Mouse (Mus musculus): ENCODE measurements around the gene Hnrnpr. TPM values are rescaled to one million over a fixed set of nuclear protein-coding genes. Genes with fewer than 3 reads are reported as not detected.

Hnrnpr gene
- polyA plus RNA-seq, 1 experiment from 2014 or later: 182 TPM

GRCm38 (mm10) chr4:136284891-136285290 lies 25.9 kb upstream of the Hnrnpr start:
- Histone ChIP-seq H3K27me3 (replicated peaks) (peaks cover 12% of the 10 kb centered on the region), H3K9me3 (replicated peaks) (no peaks in the 10 kb centered on the region), H3K9ac (replicated peaks) (peak overlapping the region; percentile 56), H3K4me3 (replicated peaks) (peak overlapping the region; percentile 78), H3K4me1 (peaks cover 45% of the 10 kb centered on the region), H3K4me2 (peak overlapping the region; percentile 94), H3K27ac (replicated peaks) (peak overlapping the region; percentile 89), H3K36me3 (peaks cover 26% of the 10 kb centered on the region)
- WGBS: 20% methylated on average over 6 of the region's 6 CpGs
- ATAC-seq (ENCODE audit: low FRiP score): no peak

GRCm38 (mm10) chr4:136285348-136285810 lies 25.4 kb upstream of the Hnrnpr start:
- Histone ChIP-seq H3K4me3 (replicated peaks) (peak overlapping the region; percentile 78), H3K4me1 (peaks cover 50% of the 10 kb centered on the region), H3K4me2 (peak overlapping the region; percentile 94), H3K27me3 (replicated peaks) (peaks cover 12% of the 10 kb centered on the region), H3K9me3 (replicated peaks) (no peaks in the 10 kb centered on the region), H3K27ac (replicated peaks) (peak overlapping the region; percentile 89), H3K36me3 (peaks cover 31% of the 10 kb centered on the region), H3K9ac (replicated peaks) (peak overlapping the region; percentile 56)
- 0% methylated on average over 25 of the region's 25 CpGs for WGBS
- peak; percentile 93 for ATAC-seq (ENCODE audit: low FRiP score)

GRCm38 (mm10) chr4:136285811-136286371 lies 24.9 kb upstream of the Hnrnpr start:
- Histone ChIP-seq H3K36me3 (peaks cover 36% of the 10 kb centered on the region), H3K4me1 (peaks cover 55% of the 10 kb centered on the region), H3K27me3 (replicated peaks) (peaks cover 12% of the 10 kb centered on the region), H3K4me2 (peak overlapping the region; percentile 94), H3K27ac (replicated peaks) (peak overlapping the region; percentile 89), H3K9ac (replicated peaks) (peak overlapping the region; percentile 75), H3K4me3 (replicated peaks) (peak overlapping the region; percentile 78), H3K9me3 (replicated peaks) (no peaks in the 10 kb centered on the region)
- under 1% methylated on average over 29 of the region's 29 CpGs for WGBS
- ATAC-seq (ENCODE audit: low FRiP score): peak; percentile 89

GRCm38 (mm10) chr4:136289918-136290780 lies 20.6 kb upstream of the Hnrnpr start:
- no peak overlapping the region for H3K9ac ChIP-seq (replicated peaks)
- H3K36me3 ChIP-seq: peaks cover 74% of the 10 kb centered on the region
- no peaks in the 10 kb centered on the region for H3K9me3 ChIP-seq (replicated peaks)
- H3K27me3 ChIP-seq (replicated peaks): peaks cover 12% of the 10 kb centered on the region
- H3K27ac ChIP-seq (replicated peaks): no peak overlapping the region
- H3K4me2 ChIP-seq: peak overlapping the region; percentile 17; the same call in 1 of the 2 replicates
- H3K4me1 ChIP-seq: peaks cover 29% of the 10 kb centered on the region
- 34% methylated on average over 66 of the region's 66 CpGs for WGBS
- ATAC-seq (ENCODE audit: low FRiP score): no peak
- H3K4me3 ChIP-seq (replicated peaks): no peak overlapping the region

- peaks cover 29% of the 10 kb centered on the region for H3K4me1 ChIP-seq
- WGBS: 32% methylated on average over 39 of the region's 39 CpGs
- H3K27me3 ChIP-seq (replicated peaks): peaks cover 12% of the 10 kb centered on the region
- H3K9ac ChIP-seq (replicated peaks): no peak overlapping the region
- peaks cover 78% of the 10 kb centered on the region for H3K36me3 ChIP-seq
- H3K9me3 ChIP-seq (replicated peaks): no peaks in the 10 kb centered on the region
- peak overlapping the region; percentile 17; the same call in 1 of the 2 replicates for H3K4me2 ChIP-seq
- H3K4me3 ChIP-seq (replicated peaks): no peak overlapping the region
- no peak overlapping the region for H3K27ac ChIP-seq (replicated peaks)
- ATAC-seq (ENCODE audit: low FRiP score): no peak
Observed at GRCm38 (mm10) chr4:136290781-136291595, 19.8 kb upstream of the Hnrnpr start.

- H3K4me1 ChIP-seq: peaks cover 24% of the 10 kb centered on the region
- H3K36me3 ChIP-seq: peaks cover 80% of the 10 kb centered on the region
- no peak for ATAC-seq (ENCODE audit: low FRiP score)
- H3K9me3 ChIP-seq (replicated peaks): no peaks in the 10 kb centered on the region
- 95% methylated on average over 6 of the region's 6 CpGs for WGBS
- no peak overlapping the region for H3K27ac ChIP-seq (replicated peaks)
- no peak overlapping the region for H3K9ac ChIP-seq (replicated peaks)
- H3K4me3 ChIP-seq (replicated peaks): no peak overlapping the region
- H3K4me2 ChIP-seq: no peak overlapping the region
- H3K27me3 ChIP-seq (replicated peaks): peaks cover 12% of the 10 kb centered on the region
Observed at GRCm38 (mm10) chr4:136291692-136292091, 19.1 kb upstream of the Hnrnpr start.

- 75% methylated on average over 7 of the region's 7 CpGs for WGBS
- ATAC-seq (ENCODE audit: low FRiP score): no peak
- Histone ChIP-seq H3K4me1 (peaks cover under 1% of the 10 kb centered on the region; the same call in 1 of the 2 replicates), H3K36me3 (peaks cover 49% of the 10 kb centered on the region), H3K27me3 (replicated peaks) (no peaks in the 10 kb centered on the region), H3K27ac (replicated peaks) (no peak overlapping the region), H3K9me3 (replicated peaks) (no peaks in the 10 kb centered on the region), H3K4me2 (no peak overlapping the region), H3K9ac (replicated peaks) (no peak overlapping the region), H3K4me3 (replicated peaks) (no peak overlapping the region)
Observed at GRCm38 (mm10) chr4:136295941-136296340, 14.8 kb upstream of the Hnrnpr start.

GRCm38 (mm10) chr4:136302462-136302861 lies 8.3 kb upstream of the Hnrnpr start:
- no peaks in the 10 kb centered on the region for H3K27me3 ChIP-seq (replicated peaks)
- H3K9me3 ChIP-seq (replicated peaks): no peaks in the 10 kb centered on the region
- H3K4me2 ChIP-seq: no peak overlapping the region
- no peak overlapping the region for H3K27ac ChIP-seq (replicated peaks)
- WGBS: 83% methylated on average over 4 of the region's 4 CpGs
- ATAC-seq (ENCODE audit: low FRiP score): no peak
- H3K9ac ChIP-seq (replicated peaks): no peak overlapping the region
- H3K4me3 ChIP-seq (replicated peaks): no peak overlapping the region
- H3K4me1 ChIP-seq: no peaks in the 10 kb centered on the region
- H3K36me3 ChIP-seq: peaks cover 5% of the 10 kb centered on the region; the same call in 1 of the 2 replicates

GRCm38 (mm10) chr4:136304181-136304580 lies 6.6 kb upstream of the Hnrnpr start:
- no peak overlapping the region for H3K27ac ChIP-seq (replicated peaks)
- WGBS: 45% methylated on average over 2 of the region's 2 CpGs
- H3K9me3 ChIP-seq (replicated peaks): no peaks in the 10 kb centered on the region

GRCm38 (mm10) chr4:136308355-136308754 lies 2.4 kb upstream of the Hnrnpr start:
- H3K4me3 ChIP-seq (replicated peaks): no peak overlapping the region
- no peak for ATAC-seq (ENCODE audit: low FRiP score)
- no peak overlapping the region for H3K4me2 ChIP-seq
- no peaks in the 10 kb centered on the region for H3K27me3 ChIP-seq (replicated peaks)
- 52% methylated on average over 2 of the region's 2 CpGs for WGBS
- no peaks in the 10 kb centered on the region for H3K36me3 ChIP-seq
- no peak overlapping the region for H3K27ac ChIP-seq (replicated peaks)
- no peak overlapping the region for H3K9ac ChIP-seq (replicated peaks)
- no peaks in the 10 kb centered on the region for H3K9me3 ChIP-seq (replicated peaks)
- H3K4me1 ChIP-seq: peaks cover 25% of the 10 kb centered on the region

More at GRCm38 (mm10) chr4:136304181-136304580, 6.6 kb upstream of the Hnrnpr start:
- no peaks in the 10 kb centered on the region for H3K27me3 ChIP-seq (replicated peaks)
- no peak overlapping the region for H3K4me2 ChIP-seq
- H3K36me3 ChIP-seq: no peaks in the 10 kb centered on the region
- H3K4me3 ChIP-seq (replicated peaks): no peak overlapping the region
- peaks cover under 1% of the 10 kb centered on the region; the same call in 1 of the 2 replicates for H3K4me1 ChIP-seq
- no peak overlapping the region for H3K9ac ChIP-seq (replicated peaks)
- ATAC-seq (ENCODE audit: low FRiP score): no peak

- peak overlapping the region; percentile 91 for H3K4me3 ChIP-seq (replicated peaks)
- peaks cover 35% of the 10 kb centered on the region for H3K4me1 ChIP-seq
- 6% methylated on average over 11 of the region's 11 CpGs for WGBS
- ATAC-seq (ENCODE audit: low FRiP score): no peak
- H3K9me3 ChIP-seq (replicated peaks): no peaks in the 10 kb centered on the region
- peak overlapping the region; percentile 67 for H3K9ac ChIP-seq (replicated peaks)
- peak overlapping the region; percentile 95 for H3K27ac ChIP-seq (replicated peaks)
- no peaks in the 10 kb centered on the region for H3K36me3 ChIP-seq
- peak overlapping the region; percentile 69 for H3K4me2 ChIP-seq
- H3K27me3 ChIP-seq (replicated peaks): no peaks in the 10 kb centered on the region
Observed at GRCm38 (mm10) chr4:136309780-136310179, 962 bp upstream of the Hnrnpr start.
